ENCODE assay signal across 14 mouse cellular contexts in genomic region chr2:29839460-29839859, GRCm38 (mm10). TPM values are rescaled to one million over a fixed set of nuclear protein-coding genes. Genes with fewer than 3 reads are reported as not detected.
A peak's percentile ranks its signal among the peaks of the same experiment; 100 is the strongest.
DNase-seq lines count a peak whose midpoint lies in the region; ATAC-seq and TF ChIP-seq lines count a peak whose summit lies in the region.
"Had no signal": no experiment of that assay in that cellular context is flagged by ENCODE, and none has a peak within 500 bp of the region (broad histone marks: within the 10 kb centered on the region; RNA-seq: fewer than 3 reads in every experiment).

No protein-coding gene starts in this region.

- 0 out of 2 replicates have a peak overlapping the region, but pooled peaks have one; percentile 16 for H3K9ac ChIP-seq in neural tube, embryonic 14.5 days (replicated peaks; ENCODE audit: low read depth, low read length)
- H3K9ac ChIP-seq: limb, embryonic 13.5 days; lung, embryonic 14.5 days had no signal

- DNase-seq in layer of hippocampus, adult 2 months (ENCODE audit: low spot score in 2 of 2) = no peak
- no peak for DNase-seq in layer of hippocampus, adult 9-10 months (ENCODE audit: low spot score)
- no peak for DNase-seq in embryonic facial prominence, embryonic 10.5 days (ENCODE audit: low spot score)
- DNase-seq in midbrain, embryonic 10.5 days (ENCODE audit: low spot score) = peak; percentile 91
- no peak for DNase-seq in cerebellum, adult 18-20 months
- DNase-seq in right cerebral cortex, postnatal 36 days (ENCODE audit: low spot score in 2 of 2) = no peak
- no peak for DNase-seq in kidney, adult 8-10 months
- DNase-seq: heart, postnatal 36 days; lung, embryonic 14.5 days; right cerebral cortex, postnatal 25 days; thymus, postnatal 36 days had no signal

- H3K36me3 ChIP-seq in embryonic facial prominence, embryonic 10.5 days (replicated peaks) = peaks cover 92% of the 10 kb centered on the region
- peaks cover 54% of the 10 kb centered on the region for H3K36me3 ChIP-seq in midbrain, embryonic 10.5 days
- no peaks in the 10 kb centered on the region; the same call in 1 of the 2 replicates for H3K36me3 ChIP-seq in neural tube, embryonic 14.5 days (ENCODE audit: control insufficient read depth, insufficient read depth, low read length)

- no peak overlapping the region for H3K4me2 ChIP-seq in neural tube, embryonic 14.5 days (ENCODE audit: low read depth, low read length)
- H3K4me2 ChIP-seq: limb, embryonic 13.5 days; lung, embryonic 14.5 days had no signal

- peaks cover 35% of the 10 kb centered on the region for H3K27me3 ChIP-seq in embryonic facial prominence, embryonic 10.5 days (replicated peaks; ENCODE audit: low read depth, poor library complexity, severe bottlenecking)
- H3K27me3 ChIP-seq in midbrain, embryonic 10.5 days (ENCODE audit: low read depth, poor library complexity, severe bottlenecking) = peaks cover 47% of the 10 kb centered on the region
- H3K27me3 ChIP-seq in neural tube, embryonic 14.5 days (ENCODE audit: control insufficient read depth, insufficient read depth, low read length) = no peaks in the 10 kb centered on the region

- no peak overlapping the region for H3K4me3 ChIP-seq in layer of hippocampus, adult 2 months
- H3K4me3 ChIP-seq in embryonic facial prominence, embryonic 10.5 days = no peak overlapping the region
- H3K4me3 ChIP-seq in midbrain, embryonic 10.5 days = peak overlapping the region; percentile 27
- H3K4me3 ChIP-seq in neural tube, embryonic 14.5 days (ENCODE audit: low read depth, low read length) = no peak overlapping the region
- H3K4me3 ChIP-seq: limb, embryonic 13.5 days had no signal

- WGBS in embryonic facial prominence, embryonic 10.5 days = 51% methylated on average over 4 of the region's 4 CpGs
- WGBS in midbrain, embryonic 10.5 days = 15% methylated on average over 4 of the region's 4 CpGs
- 3% methylated on average over 4 of the region's 4 CpGs for WGBS in neural tube, embryonic 14.5 days

- no peak for TF ChIP-seq CTCF in layer of hippocampus, adult 2 months (conservative IDR thresholded peaks at IDR 0.05)

- H3K9me3 ChIP-seq in embryonic facial prominence, embryonic 10.5 days = no peaks in the 10 kb centered on the region
- no peaks in the 10 kb centered on the region for H3K9me3 ChIP-seq in midbrain, embryonic 10.5 days (replicated peaks)
- H3K9me3 ChIP-seq in neural tube, embryonic 14.5 days (ENCODE audit: control insufficient read depth, low read length) = no peaks in the 10 kb centered on the region
- H3K9me3 ChIP-seq: limb, embryonic 13.5 days had no signal

- peaks cover 31% of the 10 kb centered on the region for H3K4me1 ChIP-seq in embryonic facial prominence, embryonic 10.5 days
- H3K4me1 ChIP-seq in midbrain, embryonic 10.5 days = peaks cover 98% of the 10 kb centered on the region
- peaks cover 26% of the 10 kb centered on the region for H3K4me1 ChIP-seq in neural tube, embryonic 14.5 days (ENCODE audit: control insufficient read depth, insufficient read depth, low read length)
- H3K4me1 ChIP-seq: limb, embryonic 13.5 days had no signal

- peak overlapping the region; percentile 73 for H3K27ac ChIP-seq in layer of hippocampus, adult 2 months
- H3K27ac ChIP-seq in embryonic facial prominence, embryonic 10.5 days (replicated peaks) = peak overlapping the region; percentile 63; the same call in 1 of the 2 replicates
- peak overlapping the region; percentile 89 for H3K27ac ChIP-seq in midbrain, embryonic 10.5 days (replicated peaks)
- peak overlapping the region; percentile 64 for H3K27ac ChIP-seq in neural tube, embryonic 14.5 days (ENCODE audit: low read depth, low read length)
- H3K27ac ChIP-seq: kidney, postnatal 0 days; limb, embryonic 13.5 days had no signal

- peak; percentile 65; the same call in 1 of the 2 replicates for ATAC-seq in neural tube, embryonic 14.5 days (ENCODE audit: low read depth)

RNA-seq across cellular contexts. Expression of gene Urm1, which starts 19.6 kb away (rescaled TPM):
- total RNA-seq in layer of hippocampus, adult 2 months (2021) = 10 to 100 TPM; 43.0 to 48.7 TPM
- polyA plus RNA-seq in embryonic facial prominence, embryonic 10.5 days (2016; fragmentation: Nextera tagmentation; extraction: Ambion mirVana) = 18.0 and 23.7 TPM in 2 replicates
- polyA plus RNA-seq in midbrain, embryonic 10.5 days (2016; fragmentation: Nextera tagmentation; extraction: Ambion mirVana) = 22.3 TPM in 2 replicates
- 21.8 and 24.6 TPM in 2 replicates for polyA plus RNA-seq in neural tube, embryonic 14.5 days (2014; fragmentation: Nextera tagmentation; extraction: Ambion mirVana)

RNA-seq across cellular contexts. Expression of gene Cercam, which starts 29.5 kb away (rescaled TPM):
- total RNA-seq in layer of hippocampus, adult 2 months (2021) = 1 to 10 TPM; 7.9 to 10.0 TPM
- 12.3 and 19.2 TPM in 2 replicates for polyA plus RNA-seq in embryonic facial prominence, embryonic 10.5 days (2016; fragmentation: Nextera tagmentation; extraction: Ambion mirVana)
- 39.1 and 42.5 TPM in 2 replicates for polyA plus RNA-seq in midbrain, embryonic 10.5 days (2016; fragmentation: Nextera tagmentation; extraction: Ambion mirVana)
- polyA plus RNA-seq in neural tube, embryonic 14.5 days (2014; fragmentation: Nextera tagmentation; extraction: Ambion mirVana) = 21.4 and 22.9 TPM in 2 replicates

RNA-seq across cellular contexts. Expression of gene Slc27a4, which starts 37.0 kb away (rescaled TPM):
- total RNA-seq in layer of hippocampus, adult 2 months (2021) = 10 to 100 TPM; 65.4 to 67.3 TPM
- polyA plus RNA-seq in embryonic facial prominence, embryonic 10.5 days (2016; fragmentation: Nextera tagmentation; extraction: Ambion mirVana) = 10.1 and 11.2 TPM in 2 replicates
- polyA plus RNA-seq in midbrain, embryonic 10.5 days (2016; fragmentation: Nextera tagmentation; extraction: Ambion mirVana) = 16.9 and 18.1 TPM in 2 replicates
- 35.8 and 37.6 TPM in 2 replicates for polyA plus RNA-seq in neural tube, embryonic 14.5 days (2014; fragmentation: Nextera tagmentation; extraction: Ambion mirVana)

RNA-seq across cellular contexts. Expression of gene Odf2, which starts 49.6 kb away (rescaled TPM):
- 100 to 1,000 TPM; 113 to 127 TPM for total RNA-seq in layer of hippocampus, adult 2 months (2021)
- 102 and 111 TPM in 2 replicates for polyA plus RNA-seq in embryonic facial prominence, embryonic 10.5 days (2016; fragmentation: Nextera tagmentation; extraction: Ambion mirVana)
- polyA plus RNA-seq in midbrain, embryonic 10.5 days (2016; fragmentation: Nextera tagmentation; extraction: Ambion mirVana) = 116 and 133 TPM in 2 replicates
- polyA plus RNA-seq in neural tube, embryonic 14.5 days (2014; fragmentation: Nextera tagmentation; extraction: Ambion mirVana) = 68.2 and 68.6 TPM in 2 replicates

RNA-seq across cellular contexts. Expression of gene Trub2, which starts 51.2 kb away (rescaled TPM):
- total RNA-seq in layer of hippocampus, adult 2 months (2021) = 10 to 100 TPM; 47.7 to 48.6 TPM
- polyA plus RNA-seq in embryonic facial prominence, embryonic 10.5 days (2016; fragmentation: Nextera tagmentation; extraction: Ambion mirVana) = 60.7 and 65.1 TPM in 2 replicates
- polyA plus RNA-seq in midbrain, embryonic 10.5 days (2016; fragmentation: Nextera tagmentation; extraction: Ambion mirVana) = 54.2 and 62.4 TPM in 2 replicates
- polyA plus RNA-seq in neural tube, embryonic 14.5 days (2014; fragmentation: Nextera tagmentation; extraction: Ambion mirVana) = 27.1 and 29.3 TPM in 2 replicates
